Mouse (Mus musculus) thymus, adult 2 months (tissue): ENCODE results near the gene Fcho1. TPM values are rescaled to one million over a fixed set of nuclear protein-coding genes. Genes with fewer than 3 reads are reported as not detected.
A peak's percentile ranks its signal among the peaks of the same experiment; 100 is the strongest.

Experiments
- DNase-seq: peaks from one replicate; pipeline ENCODE4 v3.0.0; 2021
- H3K27ac ChIP-seq: fragments of 200-500 bp; 2 replicates; pipeline ENCODE4 v1.5.1; 2012; ENCODE audit warnings: low read length, control low read depth; ENCODE audit not compliant: control insufficient read depth, insufficient read depth
- H3K27me3 ChIP-seq: fragments of 200-500 bp; 2 replicates; pipeline ENCODE4 v1.6.1; 2012; ENCODE audit warnings: mild to moderate bottlenecking, low read length, moderate library complexity, mixed read lengths; ENCODE audit not compliant: control insufficient read depth, insufficient read depth
- H3K36me3 ChIP-seq: fragments of 200-500 bp; 2 replicates; pipeline ENCODE4 v1.6.1; 2012; ENCODE audit warnings: mild to moderate bottlenecking, low read length, moderate library complexity; ENCODE audit not compliant: control insufficient read depth, insufficient read depth
- H3K4me1 ChIP-seq: fragments of 200-500 bp; replicated peaks from 2 replicates; pipeline ENCODE4 v1.6.1; 2012; ENCODE audit warnings: low read length; ENCODE audit not compliant: control insufficient read depth, insufficient read depth
- H3K4me3 ChIP-seq: fragments of 200-500 bp; 2 replicates; pipeline ENCODE4 v1.5.1; 2012; ENCODE audit warnings: mild to moderate bottlenecking, low read length, control low read depth, moderate library complexity; ENCODE audit not compliant: control insufficient read depth, insufficient read depth
- CTCF ChIP-seq: fragments of 200-500 bp; IDR thresholded peaks from 2 replicates; pipeline ENCODE4 v1.5.1; 2012; ENCODE audit warnings: mild to moderate bottlenecking, control low read depth, low read length, moderate library complexity, borderline replicate concordance; ENCODE audit not compliant: control insufficient read depth, poor library complexity, insufficient read depth; ENCODE audit errors: extremely low read depth
- POLR2A ChIP-seq: fragments of 200-500 bp; IDR thresholded peaks from 2 replicates; pipeline ENCODE4 v1.6.1; 2012; ENCODE audit warnings: mild to moderate bottlenecking, low read length, control low read depth, moderate library complexity; ENCODE audit not compliant: control insufficient read depth, poor library complexity, insufficient read depth; ENCODE audit errors: extremely low read depth
- WGBS: fragments of 180-500 bp; shearing (Covaris S2); methylation state at CpG from one replicate; pipeline ENCODE4 v1.1.7; 2018; 5-methylcytosine and 5-hydroxymethylcytosine counted together
- polyA plus RNA-seq: library from polyadenylated mRNA; depleted of rRNA; stranded (reverse); fragments of >200 nt; gene quantifications from 2 replicates; pipeline ENCODE4 v1.2.3, GENCODE M21; 2012

Gene Fcho1
- polyA plus RNA-seq, 1 experiment: 767 TPM

DNA sequence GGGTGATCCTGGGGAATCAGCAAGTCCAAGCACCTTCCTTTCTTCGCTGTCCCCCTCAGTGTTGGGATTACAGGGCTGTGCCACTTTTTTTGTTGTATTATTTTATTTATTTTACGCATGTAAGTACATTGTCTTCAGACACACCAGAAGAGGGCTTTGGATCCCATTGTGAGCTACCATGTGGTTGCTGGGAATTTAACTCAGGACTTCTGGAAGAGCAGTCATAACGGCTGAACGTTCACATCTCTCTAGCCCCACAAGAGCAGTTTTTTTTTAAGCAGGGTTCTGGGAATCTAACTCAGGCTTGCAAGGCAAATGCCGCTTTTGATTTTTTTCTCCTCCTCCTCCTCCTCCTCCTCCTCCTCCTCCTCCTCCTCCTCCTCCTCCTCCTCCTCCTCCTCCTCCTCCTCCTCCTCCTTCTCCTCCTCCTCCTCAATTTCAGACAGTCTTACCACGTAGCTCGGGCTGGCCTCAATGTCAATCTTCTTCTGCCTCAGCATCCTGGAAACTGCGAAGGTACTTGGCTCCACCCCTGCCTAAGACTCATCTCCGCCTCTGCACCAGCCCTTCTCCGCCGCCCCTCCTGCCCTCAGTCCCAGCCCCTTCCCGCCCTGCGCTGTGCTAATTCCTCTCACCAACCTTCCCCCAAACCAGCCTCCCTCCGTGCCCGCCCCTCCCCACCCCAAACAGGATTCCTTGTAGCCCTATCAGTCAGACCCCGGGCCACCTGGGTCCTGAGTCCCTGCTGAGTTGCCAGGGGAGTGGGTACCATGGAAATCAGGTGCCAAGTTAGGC lies 3.5 kb upstream of the Fcho1 start:
- peak; percentile 69 for DNase-seq
- TF ChIP-seq POLR2A (no peak), CTCF (no peak)
- Histone ChIP-seq H3K27ac (no peak overlapping the region), H3K4me1 (peaks cover 27% of the 10 kb centered on the region), H3K36me3 (no peaks in the 10 kb centered on the region), H3K4me3 (peak overlapping the region; percentile 1; the same call in 1 of the 2 replicates), H3K27me3 (no peaks in the 10 kb centered on the region)
- WGBS: 3% methylated on average over 14 of the region's 16 CpGs

DNA sequence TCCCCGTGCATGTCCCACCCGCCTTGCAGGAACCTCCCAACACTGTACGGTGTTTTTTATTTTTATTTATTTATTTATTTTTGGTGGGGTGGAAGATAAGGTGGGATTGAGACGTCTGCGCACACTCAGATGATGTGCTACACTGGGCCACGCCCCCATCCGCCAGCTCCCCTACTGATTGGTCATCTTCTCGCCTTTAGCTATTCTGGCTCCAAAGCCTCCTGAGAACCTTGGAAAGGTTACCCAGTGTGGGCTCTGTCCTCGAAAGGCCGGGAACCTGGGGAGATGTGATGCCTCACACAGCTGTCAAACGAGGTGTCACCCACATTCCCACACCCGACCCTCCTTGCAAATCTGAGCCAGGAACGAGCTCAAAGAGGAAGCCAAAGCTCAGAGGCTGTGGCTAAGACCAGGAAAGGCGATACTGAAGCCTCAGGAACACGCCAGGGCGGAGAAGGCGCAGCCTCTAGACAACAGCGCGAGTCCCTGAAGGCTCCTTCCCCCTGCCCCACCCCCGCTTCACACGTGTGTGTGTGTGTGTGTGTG lies 2.8 kb upstream of the Fcho1 start:
- TF ChIP-seq POLR2A (no peak), CTCF (no peak)
- no peaks in the 10 kb centered on the region for H3K36me3 ChIP-seq
- 21% methylated on average over 21 of the region's 21 CpGs for WGBS
- H3K27ac ChIP-seq: no peak overlapping the region
- no peak for DNase-seq
- peak overlapping the region; percentile 1; the same call in 1 of the 2 replicates for H3K4me3 ChIP-seq
- H3K4me1 ChIP-seq: peaks cover 32% of the 10 kb centered on the region
- H3K27me3 ChIP-seq: no peaks in the 10 kb centered on the region

DNA sequence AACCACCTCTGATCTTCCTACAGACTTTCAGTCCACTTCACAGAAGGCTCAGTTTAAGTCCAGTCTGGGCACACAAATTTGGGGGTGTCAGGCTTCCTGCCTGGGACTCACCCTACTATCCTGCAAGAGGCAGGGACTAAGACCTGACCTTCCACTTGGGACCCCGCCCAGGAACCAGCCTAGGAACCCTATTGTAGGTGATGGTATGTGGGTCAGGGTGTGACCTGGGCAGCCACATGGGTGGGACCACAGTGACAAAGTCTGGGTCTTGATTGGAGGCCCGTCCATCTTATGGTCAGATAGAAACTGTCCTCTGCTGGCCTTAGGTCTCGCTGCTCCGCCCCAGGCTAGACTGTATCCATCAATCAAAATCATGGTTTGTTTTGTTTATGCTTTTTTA lies 1.1 kb downstream of the Fcho1 start:
- Histone ChIP-seq H3K4me1 (peaks cover 61% of the 10 kb centered on the region), H3K36me3 (peaks cover 3% of the 10 kb centered on the region; the same call in 1 of the 2 replicates), H3K27me3 (no peaks in the 10 kb centered on the region), H3K27ac (peak overlapping the region; percentile 94), H3K4me3 (peak overlapping the region; percentile 77)
- DNase-seq: no peak
- WGBS: 48% methylated on average over 4 of the region's 4 CpGs
- no peak for TF ChIP-seq CTCF
- no peak for TF ChIP-seq POLR2A

DNA sequence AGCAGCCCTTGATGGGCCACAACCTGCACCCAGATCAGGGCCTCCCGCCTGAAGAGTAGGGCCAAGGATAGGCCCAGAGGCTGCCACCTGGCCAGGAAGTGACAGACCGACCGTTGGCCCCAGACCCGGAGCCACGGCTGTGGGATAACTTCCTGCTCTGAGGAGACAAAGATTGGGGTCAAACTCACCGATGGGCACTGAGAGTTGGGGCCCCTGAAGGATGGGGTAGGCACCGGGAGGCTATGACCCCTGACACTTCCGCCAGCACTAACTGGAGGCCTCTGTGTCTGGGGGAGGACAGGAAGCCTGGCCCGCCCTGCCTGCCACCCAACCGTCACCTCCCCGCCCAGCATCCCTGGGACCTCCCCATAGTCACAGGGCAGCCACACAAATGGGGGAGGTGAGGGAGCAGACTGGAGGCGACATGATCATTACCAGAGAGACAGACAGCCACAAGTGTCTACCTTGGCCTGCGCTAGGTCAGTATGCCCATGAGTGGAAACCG lies 2.4 kb downstream of the Fcho1 start:
- peaks cover 51% of the 10 kb centered on the region for H3K4me1 ChIP-seq
- H3K27me3 ChIP-seq: no peaks in the 10 kb centered on the region
- WGBS: 3% methylated on average over 14 of the region's 14 CpGs
- peak overlapping the region; percentile 94 for H3K27ac ChIP-seq
- H3K4me3 ChIP-seq: peak overlapping the region; percentile 89
- TF ChIP-seq POLR2A: peak; percentile 69; the same call in 1 of the 2 replicates
- no peak for TF ChIP-seq CTCF
- peaks cover 7% of the 10 kb centered on the region; the same call in 1 of the 2 replicates for H3K36me3 ChIP-seq
- peak; percentile 86 for DNase-seq

- H3K36me3 ChIP-seq: peaks cover 35% of the 10 kb centered on the region
- 87% methylated on average over 7 of the region's 7 CpGs for WGBS
- no peak overlapping the region for H3K4me3 ChIP-seq
- TF ChIP-seq POLR2A: no peak
- no peak for TF ChIP-seq CTCF
- peaks cover 45% of the 10 kb centered on the region for H3K4me1 ChIP-seq
- H3K27ac ChIP-seq: no peak overlapping the region
- DNase-seq: peak; percentile 56
- H3K27me3 ChIP-seq: no peaks in the 10 kb centered on the region
Measured at GRCm38 (mm10) chr8:71719928-71720457, 5.5 kb downstream of the Fcho1 start.

- H3K27me3 ChIP-seq: no peaks in the 10 kb centered on the region
- 92% methylated on average over 4 of the region's 4 CpGs for WGBS
- peaks cover 43% of the 10 kb centered on the region for H3K36me3 ChIP-seq
- H3K4me3 ChIP-seq: no peak overlapping the region
- peaks cover 37% of the 10 kb centered on the region for H3K4me1 ChIP-seq
- DNase-seq: no peak
- TF ChIP-seq POLR2A (no peak), CTCF (no peak)
- no peak overlapping the region for H3K27ac ChIP-seq
Measured at GRCm38 (mm10) chr8:71719218-71719617, 6.3 kb downstream of the Fcho1 start.

DNA sequence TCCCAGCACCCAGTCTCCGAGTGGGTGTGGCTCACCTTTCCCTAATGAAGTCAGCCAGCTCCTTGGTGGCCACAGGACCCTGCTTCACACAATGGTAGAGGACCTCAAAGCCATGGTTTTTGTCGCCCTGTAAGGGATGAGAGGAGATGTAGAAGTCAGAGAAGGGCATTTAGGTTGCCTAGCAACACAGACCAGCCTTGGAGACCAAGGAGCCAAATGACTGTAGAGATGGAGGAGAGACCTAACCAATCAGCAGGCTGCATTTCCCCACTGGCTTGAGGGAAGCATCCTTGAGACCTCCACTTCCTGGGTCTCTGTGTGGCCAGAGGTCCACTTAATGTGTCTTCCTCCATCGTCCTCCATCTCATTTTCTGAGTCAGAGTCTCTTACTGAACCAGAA lies 7.3 kb downstream of the Fcho1 start:
- TF ChIP-seq CTCF (no peak), POLR2A (no peak)
- Histone ChIP-seq H3K27me3 (no peaks in the 10 kb centered on the region), H3K4me1 (peaks cover 30% of the 10 kb centered on the region), H3K36me3 (peaks cover 52% of the 10 kb centered on the region), H3K4me3 (no peak overlapping the region), H3K27ac (no peak overlapping the region)
- DNase-seq: no peak
- WGBS: 90% methylated on average over 3 of the region's 3 CpGs
